Mouse (Mus musculus) stomach, adult 2 months (tissue): ENCODE measurements around the gene Myh14. TPM values are rescaled to one million over a fixed set of nuclear protein-coding genes. Genes with fewer than 3 reads are reported as not detected.

Experiments used
- polyA plus RNA-seq: library from polyadenylated mRNA; depleted of rRNA; stranded (reverse); fragments of >200 nt; gene quantifications from 2 replicates; pipeline ENCODE4 v1.2.3, GENCODE M21; 2012; rRNA removed

The Myh14 gene
- polyA plus RNA-seq: 37.3 and 39.8 TPM in 2 replicates

DNA sequence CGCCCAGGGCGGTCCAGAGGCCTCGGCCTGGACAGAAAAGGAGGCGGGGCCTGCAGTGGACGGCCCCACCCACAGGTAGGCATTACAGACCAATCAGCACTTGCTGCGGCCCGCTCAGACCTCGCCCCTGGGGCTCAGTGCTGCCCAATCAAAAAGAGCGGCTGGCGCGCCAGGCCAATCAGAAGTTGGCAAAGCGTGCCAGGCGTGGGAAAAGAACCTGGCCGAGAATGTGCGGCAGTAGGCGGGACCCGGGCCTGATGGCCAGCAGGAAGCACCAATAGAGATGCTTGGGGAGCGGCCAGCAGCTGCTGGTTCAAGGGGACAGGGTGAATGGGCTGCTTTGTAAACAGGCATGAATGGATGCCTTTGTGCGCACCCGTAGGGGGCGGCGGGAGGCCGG lies at the start of gene Myh14:
TSS of gene Myh14 (minus strand) at position 41 of the 400 bp plus-strand sequence.

DNA sequence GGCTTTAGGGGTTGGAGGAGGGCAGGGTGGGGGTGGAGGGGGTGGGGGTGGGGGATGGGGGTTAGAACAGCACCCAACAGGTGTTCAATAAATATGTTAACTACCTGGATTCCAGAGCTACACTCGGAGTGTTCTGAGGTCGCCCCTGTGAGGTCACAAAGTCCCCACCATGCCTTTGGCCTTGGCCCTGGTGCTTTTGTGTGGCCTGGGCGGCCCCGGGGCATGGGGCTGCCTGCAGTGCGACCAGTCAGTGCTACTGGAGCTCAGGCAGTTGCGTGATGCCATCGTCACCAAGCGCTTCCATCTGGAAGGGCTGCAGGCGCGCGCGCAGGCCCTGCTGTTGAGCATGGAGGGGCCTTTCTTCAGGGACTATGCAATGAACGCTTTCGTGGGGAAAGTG lies 37.9 kb upstream of the Myh14 start, which contains the start of gene Izumo2:
TSS of gene Izumo2 (plus strand) at position 169 of the 400 bp plus-strand sequence.

GRCm38 (mm10) chr7:44590402-44591347 lies 80.0 kb downstream of the Myh14 start, which contains the start of gene Kcnc3:
Gene Kcnc3 (plus strand): TSS chr7:44590664.

GRCm38 (mm10) chr7:44572213-44572701 lies 98.4 kb downstream of the Myh14 start, which contains the start of gene Napsa:
Gene Napsa (plus strand): TSS chr7:44572380.

Other genes with a start within 250 kb of the Myh14 start
- gene Lrrc4b, start 241.8 kb downstream of the Myh14 start, polyA plus RNA-seq: 1.5 and 2.3 TPM in 2 replicates
- gene Aspdh, start 205.5 kb downstream of the Myh14 start, polyA plus RNA-seq: 0.06 and 0.37 TPM in 2 replicates
- gene Josd2, start 202.9 kb downstream of the Myh14 start, polyA plus RNA-seq: 68.6 and 84.3 TPM in 2 replicates
- 186 and 215 TPM in 2 replicates for gene Emc10, start 174.3 kb downstream of the Myh14 start, polyA plus RNA-seq
- 3.2 and 6.5 TPM in 2 replicates for gene Fam71e1, start 174.3 kb downstream of the Myh14 start, polyA plus RNA-seq
- 0.84 and 2.7 TPM in 2 replicates for gene Mybpc2, start 146.2 kb downstream of the Myh14 start, polyA plus RNA-seq
- gene Spib, start 138.8 kb downstream of the Myh14 start, polyA plus RNA-seq: 2.3 and 4.4 TPM in 2 replicates
- gene Pold1, start 122.0 kb downstream of the Myh14 start, polyA plus RNA-seq: 16.1 and 17.2 TPM in 2 replicates
- 120 and 156 TPM in 2 replicates for gene Nr1h2, start 116.9 kb downstream of the Myh14 start, polyA plus RNA-seq
- gene Napsa, start 98.5 kb downstream of the Myh14 start, polyA plus RNA-seq: 1.3 and 2.4 TPM in 2 replicates
- gene Kcnc3, start 80.2 kb downstream of the Myh14 start, polyA plus RNA-seq: 2.1 and 2.2 TPM in 2 replicates
- not detected in 2 replicates for gene Izumo2, start 37.9 kb upstream of the Myh14 start, polyA plus RNA-seq
- gene Vrk3, start 77.6 kb upstream of the Myh14 start, polyA plus RNA-seq: 12.6 and 15.6 TPM in 2 replicates
- 0.02 TPM in 1 of 2 replicates, not detected in the other for gene Zfp473, start 80.2 kb upstream of the Myh14 start, polyA plus RNA-seq
- 35.4 and 38.0 TPM in 2 replicates for gene Nup62, start 145.2 kb upstream of the Myh14 start, polyA plus RNA-seq
- gene Il4i1, start 145.5 kb upstream of the Myh14 start, polyA plus RNA-seq: 1.5 and 4.5 TPM in 2 replicates
- 166 and 337 TPM in 2 replicates for gene Atf5, start 145.8 kb upstream of the Myh14 start, polyA plus RNA-seq
- gene Akt1s1, start 178.1 kb upstream of the Myh14 start, polyA plus RNA-seq: 92.9 and 317 TPM in 2 replicates
- gene Tbc1d17, start 178.2 kb upstream of the Myh14 start, polyA plus RNA-seq: 50.9 and 54.2 TPM in 2 replicates
- 25.5 and 34.7 TPM in 2 replicates for gene Pnkp, start 186.3 kb upstream of the Myh14 start, polyA plus RNA-seq
- 136 and 176 TPM in 2 replicates for gene Ptov1, start 198.9 kb upstream of the Myh14 start, polyA plus RNA-seq
- 129 and 224 TPM in 2 replicates for gene Med25, start 221.9 kb upstream of the Myh14 start, polyA plus RNA-seq
- gene Fuz, start 225.2 kb upstream of the Myh14 start, polyA plus RNA-seq: 47.7 and 54.0 TPM in 2 replicates